Mouse (Mus musculus): Measurements from ENCODE around the gene Atf7ip2. TPM values are rescaled to one million over a fixed set of nuclear protein-coding genes. Genes with fewer than 3 reads are reported as not detected.
A peak's percentile ranks its signal among the peaks of the same experiment; 100 is the strongest.
"Not testable (repeated sequence)": the region's sequence is repeated elsewhere in the genome, so short reads cannot be mapped to it uniquely, and the experiment has no call there.

The Atf7ip2 gene
- polyA plus RNA-seq, 1 experiment from 2014 or later, result 0.23 TPM

GRCm38 (mm10) chr16:10253993-10254392 lies 61.5 kb downstream of the Atf7ip2 start:
- Histone ChIP-seq H3K4me3 (ENCODE audit: low read depth, low read length) (no peak overlapping the region), H3K4me1 (ENCODE audit: insufficient read depth, low read depth, low read length) (no peaks in the 10 kb centered on the region), H3K4me2 (replicated peaks; ENCODE audit: low read depth, low read length) (no peak overlapping the region), H3K9me3 (ENCODE audit: low read length) (no peaks in the 10 kb centered on the region), H3K9ac (replicated peaks; ENCODE audit: low read depth) (no peak overlapping the region), H3K27ac (ENCODE audit: low read length) (no peak overlapping the region), H3K27me3 (replicated peaks; ENCODE audit: insufficient read depth, low read length) (no peaks in the 10 kb centered on the region), H3K36me3 (ENCODE audit: insufficient read depth, low read length) (no peaks in the 10 kb centered on the region)
- 27% methylated on average over 1 of the region's 1 CpGs for WGBS
- ATAC-seq, result no peak
- TF ChIP-seq CTCF (IDR thresholded peaks at IDR 0.05) (no peak), EP300 (IDR thresholded peaks at IDR 0.05) (no peak)
- DNase-seq (ENCODE audit: low spot score), result no peak

DNA sequence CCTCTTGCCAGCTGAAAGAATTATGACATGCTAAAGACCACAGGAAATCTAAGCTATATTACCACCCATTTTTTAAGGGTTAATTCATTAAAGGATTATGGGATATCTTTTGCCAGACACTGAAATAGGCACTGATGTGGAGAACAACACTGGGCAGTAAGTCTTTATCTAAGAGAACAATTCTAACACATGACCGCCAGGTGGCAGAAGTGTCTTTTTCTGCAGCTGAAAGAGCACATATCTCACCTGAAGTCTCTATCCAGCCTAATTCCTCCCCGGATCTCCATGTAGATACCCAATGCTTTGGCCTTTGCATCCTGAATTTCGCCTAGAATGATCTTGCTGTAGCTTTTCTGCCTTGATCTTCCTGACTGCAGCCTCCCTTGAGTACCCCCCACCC lies 79.7 kb downstream of the Atf7ip2 start:
- H3K36me3 ChIP-seq (ENCODE audit: insufficient read depth, low read length), result no peaks in the 10 kb centered on the region
- WGBS, result 11% methylated on average over 3 of the region's 3 CpGs
- no peaks in the 10 kb centered on the region for H3K27me3 ChIP-seq (replicated peaks; ENCODE audit: insufficient read depth, low read length)
- no peak overlapping the region for H3K4me2 ChIP-seq (replicated peaks; ENCODE audit: low read depth, low read length)
- TF ChIP-seq CTCF (IDR thresholded peaks at IDR 0.05), result peak; percentile 82
- TF ChIP-seq EP300 (IDR thresholded peaks at IDR 0.05), result no peak
- no peak overlapping the region for H3K4me3 ChIP-seq (ENCODE audit: low read depth, low read length)
- H3K9me3 ChIP-seq (ENCODE audit: low read length), result no peaks in the 10 kb centered on the region
- DNase-seq (ENCODE audit: low spot score), result peak; percentile 81
- H3K9ac ChIP-seq (replicated peaks; ENCODE audit: low read depth), result no peak overlapping the region
- ATAC-seq, result peak; percentile 25; the same call in 1 of the 2 replicates
- no peaks in the 10 kb centered on the region for H3K4me1 ChIP-seq (ENCODE audit: insufficient read depth, low read depth, low read length)
- no peak overlapping the region for H3K27ac ChIP-seq (ENCODE audit: low read length)

DNA sequence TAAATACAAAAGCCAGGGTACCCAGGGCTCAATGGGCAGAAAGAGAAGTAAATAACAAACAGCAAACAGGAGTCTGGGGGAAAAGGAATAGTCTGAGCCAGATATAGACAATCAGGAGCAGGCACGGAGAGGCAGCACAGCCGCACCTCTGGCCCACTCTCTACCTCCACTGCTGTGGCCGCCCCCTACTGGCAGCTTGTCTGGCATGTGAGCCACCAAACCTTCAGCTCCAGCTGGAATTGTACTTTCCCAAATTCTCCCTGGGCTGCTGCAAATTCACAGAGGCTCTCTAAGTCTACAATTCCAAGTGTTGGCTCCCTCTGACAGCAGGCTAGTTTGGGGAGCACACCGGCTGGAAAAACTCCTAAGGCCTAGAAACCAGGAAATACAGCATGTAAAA lies 82.0 kb downstream of the Atf7ip2 start:
- H3K36me3 ChIP-seq (ENCODE audit: insufficient read depth, low read length), result no peaks in the 10 kb centered on the region
- DNase-seq (ENCODE audit: low spot score) (no peak), ATAC-seq (no peak)
- H3K4me1 ChIP-seq (ENCODE audit: insufficient read depth, low read depth, low read length), result no peaks in the 10 kb centered on the region
- TF ChIP-seq EP300 (IDR thresholded peaks at IDR 0.05) (no peak), CTCF (IDR thresholded peaks at IDR 0.05) (peak; percentile 56)
- no peak overlapping the region for H3K4me2 ChIP-seq (replicated peaks; ENCODE audit: low read depth, low read length)
- WGBS, result 68% methylated on average over 4 of the region's 4 CpGs
- no peak overlapping the region for H3K27ac ChIP-seq (ENCODE audit: low read length)
- H3K9ac ChIP-seq (replicated peaks; ENCODE audit: low read depth), result no peak overlapping the region
- no peaks in the 10 kb centered on the region for H3K9me3 ChIP-seq (ENCODE audit: low read length)
- H3K4me3 ChIP-seq (ENCODE audit: low read depth, low read length), result no peak overlapping the region
- no peaks in the 10 kb centered on the region for H3K27me3 ChIP-seq (replicated peaks; ENCODE audit: insufficient read depth, low read length)

GRCm38 (mm10) chr16:10276778-10277177 lies 84.3 kb downstream of the Atf7ip2 start:
- WGBS, result 73% methylated on average over 5 of the region's 5 CpGs
- H3K4me1 ChIP-seq (ENCODE audit: insufficient read depth, low read depth, low read length); H3K36me3 ChIP-seq (ENCODE audit: insufficient read depth, low read length); DNase-seq (ENCODE audit: low spot score); H3K9me3 ChIP-seq (ENCODE audit: low read length); H3K27me3 ChIP-seq (replicated peaks; ENCODE audit: insufficient read depth, low read length); H3K4me3 ChIP-seq (ENCODE audit: low read depth, low read length); H3K4me2 ChIP-seq (replicated peaks; ENCODE audit: low read depth, low read length); H3K9ac ChIP-seq (replicated peaks; ENCODE audit: low read depth); ATAC-seq; H3K27ac ChIP-seq (ENCODE audit: low read length): not testable (repeated sequence)

DNA sequence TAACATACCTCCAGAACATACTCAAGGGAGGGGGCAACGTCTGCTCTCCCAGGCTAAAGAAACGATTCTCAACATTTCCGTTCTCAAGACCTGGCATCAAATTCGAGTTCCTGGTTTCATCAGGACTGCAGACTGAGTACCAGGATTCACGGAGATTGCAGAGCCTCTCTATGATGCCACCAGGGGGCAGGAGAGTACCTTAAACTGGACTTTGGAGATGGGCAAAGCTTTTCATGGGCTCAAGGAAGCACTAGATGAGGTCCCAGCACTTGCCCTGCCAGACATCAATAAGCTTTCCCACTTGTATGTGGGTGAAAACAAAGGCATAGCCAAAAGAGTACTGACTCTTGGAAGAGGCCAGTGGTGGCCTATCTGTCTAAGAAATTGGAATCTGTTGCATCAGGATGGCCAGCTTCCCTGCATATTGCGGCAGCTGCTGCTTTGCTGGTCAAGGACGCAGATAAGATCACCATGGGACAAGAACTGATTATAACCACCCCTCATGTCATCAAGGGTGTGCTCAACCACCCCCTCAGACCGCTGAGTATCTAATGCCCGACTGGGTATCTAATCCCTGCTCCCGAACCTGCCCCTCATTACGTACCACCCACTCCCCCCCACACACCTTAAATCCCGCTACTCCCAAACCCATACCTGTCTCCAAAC lies 87.9 kb downstream of the Atf7ip2 start:
- no peak overlapping the region for H3K9ac ChIP-seq (replicated peaks; ENCODE audit: low read depth)
- 44% methylated on average over 12 of the region's 12 CpGs for WGBS
- DNase-seq (ENCODE audit: low spot score) (peak; percentile 93), ATAC-seq (peak; percentile 56)
- H3K9me3 ChIP-seq (ENCODE audit: low read length), result no peaks in the 10 kb centered on the region
- H3K4me1 ChIP-seq (ENCODE audit: insufficient read depth, low read depth, low read length), result no peaks in the 10 kb centered on the region
- H3K4me3 ChIP-seq (ENCODE audit: low read depth, low read length), result no peak overlapping the region
- peaks cover 12% of the 10 kb centered on the region; the same call in 1 of the 2 replicates for H3K36me3 ChIP-seq (ENCODE audit: insufficient read depth, low read length)
- no peak overlapping the region for H3K4me2 ChIP-seq (replicated peaks; ENCODE audit: low read depth, low read length)
- peak; percentile 93 for TF ChIP-seq CTCF (IDR thresholded peaks at IDR 0.05)
- TF ChIP-seq EP300 (IDR thresholded peaks at IDR 0.05), result 0 out of 2 replicates have a peak, but pooled peaks have one; percentile 15
- no peak overlapping the region for H3K27ac ChIP-seq (ENCODE audit: low read length)
- H3K27me3 ChIP-seq (replicated peaks; ENCODE audit: insufficient read depth, low read length), result no peaks in the 10 kb centered on the region

DNA sequence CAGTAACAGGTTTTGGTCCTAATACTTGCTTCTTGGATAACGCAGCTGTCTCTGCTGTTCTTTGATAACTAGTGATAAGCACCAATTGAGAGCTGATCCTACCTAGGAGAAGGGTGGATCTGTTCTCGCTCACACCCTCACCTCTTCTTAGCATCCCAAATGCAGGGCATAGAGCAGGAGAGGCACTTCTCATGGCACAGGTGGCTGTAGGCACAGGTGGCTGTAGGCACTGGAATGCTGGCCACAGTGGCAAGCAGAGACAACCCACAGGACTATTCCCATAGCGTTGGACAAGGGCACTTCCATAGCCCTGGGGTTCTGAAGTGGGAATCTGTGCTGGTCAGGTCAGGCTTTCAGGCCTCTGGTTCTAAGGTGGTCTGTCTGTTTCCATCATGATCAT lies 89.4 kb downstream of the Atf7ip2 start:
- H3K36me3 ChIP-seq (ENCODE audit: insufficient read depth, low read length), result peaks cover 16% of the 10 kb centered on the region; the same call in 1 of the 2 replicates
- H3K4me1 ChIP-seq (ENCODE audit: insufficient read depth, low read depth, low read length), result no peaks in the 10 kb centered on the region
- H3K27me3 ChIP-seq (replicated peaks; ENCODE audit: insufficient read depth, low read length), result no peaks in the 10 kb centered on the region
- H3K4me3 ChIP-seq (ENCODE audit: low read depth, low read length), result no peak overlapping the region
- H3K27ac ChIP-seq (ENCODE audit: low read length), result no peak overlapping the region
- 74% methylated on average over 3 of the region's 3 CpGs for WGBS
- TF ChIP-seq CTCF (IDR thresholded peaks at IDR 0.05) (no peak), EP300 (IDR thresholded peaks at IDR 0.05) (no peak)
- H3K9ac ChIP-seq (replicated peaks; ENCODE audit: low read depth), result no peak overlapping the region
- ATAC-seq (no peak), DNase-seq (ENCODE audit: low spot score) (no peak)
- no peaks in the 10 kb centered on the region for H3K9me3 ChIP-seq (ENCODE audit: low read length)
- H3K4me2 ChIP-seq (replicated peaks; ENCODE audit: low read depth, low read length), result no peak overlapping the region
